Mouse (Mus musculus) MEL (cell line): Measurements from ENCODE around the gene 5730409E04Rik. TPM values are rescaled to one million over a fixed set of nuclear protein-coding genes. Genes with fewer than 3 reads are reported as not detected.

Experiments used
- DNase-seq: peaks from one replicate; pipeline ENCODE4 v3.0.0; 2011; ENCODE audit warnings: low read depth, low spot score
- H3K27ac ChIP-seq: 2 replicates; pipeline ENCODE4 v1.5.1; 2012; ENCODE audit warnings: low read depth, mild to moderate bottlenecking, control low read depth, low read length, moderate library complexity; ENCODE audit not compliant: control insufficient read depth
- H3K27me3 ChIP-seq, 2 experiments: fragments of 150-350 bp in 1 of 2; sonication (generic) in 1 of 2; 2 replicates each; pipeline ENCODE4 v1.6.1; 2012; ENCODE audit warnings: low read length in 2 of 2, mild to moderate bottlenecking in 2 of 2, improper control_type of control experiment in 1 of 2, moderate library complexity in 1 of 2; ENCODE audit not compliant: insufficient read depth in 2 of 2, control insufficient read depth in 1 of 2
- H3K36me3 ChIP-seq, 2 experiments: 2 replicates each; pipeline ENCODE4 v1.6.1; 2012 to 2014; ENCODE audit warnings: low read length in 2 of 2, improper control_type of control experiment in 1 of 2, inconsistent platforms in 1 of 2, mild to moderate bottlenecking in 1 of 2; ENCODE audit not compliant: insufficient read depth in 2 of 2, control insufficient read depth in 1 of 2
- H3K4me1 ChIP-seq, 2 experiments: fragments of 150-350 bp in 1 of 2; sonication (generic) in 1 of 2; 2 replicates each; pipeline ENCODE4 v1.6.1; 2012; ENCODE audit warnings: low read length in 2 of 2, improper control_type of control experiment in 1 of 2, mild to moderate bottlenecking in 1 of 2; ENCODE audit not compliant: insufficient read depth in 2 of 2, control insufficient read depth in 1 of 2
- H3K4me3 ChIP-seq, 2 experiments: fragments of 150-350 bp in 1 of 2; sonication (generic) in 1 of 2; 2 replicates each; pipeline ENCODE4 v1.5.1; 2012; ENCODE audit warnings: low read depth in 2 of 2, low read length in 2 of 2, mild to moderate bottlenecking in 2 of 2, moderate library complexity in 2 of 2, control low read depth in 1 of 2, improper control_type of control experiment in 1 of 2; ENCODE audit not compliant: control insufficient read depth in 1 of 2, insufficient read depth in 1 of 2
- H3K79me2 ChIP-seq: 2 replicates; pipeline ENCODE4 v1.6.1; 2012; ENCODE audit warnings: mild to moderate bottlenecking, low read length, moderate library complexity; ENCODE audit not compliant: control insufficient read depth, poor library complexity, insufficient read depth
- H3K9ac ChIP-seq: 2 replicates; pipeline ENCODE4 v1.6.1; 2012; ENCODE audit warnings: low read depth, mild to moderate bottlenecking, control low read depth, low read length, moderate library complexity; ENCODE audit not compliant: control insufficient read depth, poor library complexity, severe bottlenecking
- H3K9me3 ChIP-seq: fragments of 150-350 bp; sonication (generic); replicated peaks from 2 replicates; pipeline ENCODE4 v1.6.1; 2012; ENCODE audit warnings: mild to moderate bottlenecking, low read length, improper control_type of control experiment, moderate library complexity; ENCODE audit not compliant: insufficient read depth
- E2F4 ChIP-seq: IDR thresholded peaks from 2 replicates; pipeline ENCODE4 v1.6.1; 2011; ENCODE audit warnings: low read depth, low read length, improper control_type of control experiment, borderline replicate concordance
- ELF1 ChIP-seq: IDR thresholded peaks from 2 replicates; pipeline ENCODE4 v1.6.1; 2014; ENCODE audit warnings: low read depth, mild to moderate bottlenecking, inconsistent platforms, low read length, improper control_type of control experiment, moderate library complexity
- GABPA ChIP-seq: IDR thresholded peaks from 2 replicates; pipeline ENCODE4 v1.6.1; 2012; ENCODE audit warnings: low read depth, mild to moderate bottlenecking, inconsistent platforms, low read length, improper control_type of control experiment, moderate library complexity
- MAFK ChIP-seq: IDR thresholded peaks from 2 replicates; pipeline ENCODE4 v1.6.1; 2011; ENCODE audit warnings: low read depth, mild to moderate bottlenecking, low read length, improper control_type of control experiment, borderline replicate concordance
- MAX ChIP-seq: IDR thresholded peaks from 2 replicates; pipeline ENCODE4 v1.6.1; 2011; ENCODE audit warnings: low read length, improper control_type of control experiment
- MAZ ChIP-seq: IDR thresholded peaks from 2 replicates; pipeline ENCODE4 v1.6.1; 2012; ENCODE audit warnings: low read depth, mild to moderate bottlenecking, inconsistent platforms, low read length, improper control_type of control experiment
- NELFE ChIP-seq: IDR thresholded peaks from 2 replicates; pipeline ENCODE4 v1.6.1; 2011; ENCODE audit warnings: low read depth, low read length, improper control_type of control experiment
- POLR2AphosphoS2 ChIP-seq: IDR thresholded peaks from 2 replicates; pipeline ENCODE4 v1.6.1; 2011; ENCODE audit warnings: low read length, improper control_type of control experiment
- POLR2AphosphoS5 ChIP-seq: IDR thresholded peaks from 2 replicates; pipeline ENCODE4 v1.6.1; 2012; ENCODE audit warnings: low read depth, borderline replicate concordance, mild to moderate bottlenecking, inconsistent platforms, low read length, moderate library complexity, mixed read lengths
- RCOR1 ChIP-seq: IDR thresholded peaks from 2 replicates; pipeline ENCODE4 v1.6.1; 2012; ENCODE audit warnings: low read depth, mild to moderate bottlenecking, inconsistent platforms, low read length, improper control_type of control experiment
- SMC3 ChIP-seq: IDR thresholded peaks from 2 replicates; pipeline ENCODE4 v1.6.1; 2011; ENCODE audit warnings: low read depth, low read length, improper control_type of control experiment
- ZMIZ1 ChIP-seq: IDR thresholded peaks from 2 replicates; pipeline ENCODE4 v1.6.1; 2012; ENCODE audit warnings: low read depth, mild to moderate bottlenecking, inconsistent platforms, low read length, improper control_type of control experiment, moderate library complexity
- ZNF384 ChIP-seq: IDR thresholded peaks from 2 replicates; pipeline ENCODE4 v1.6.1; 2012; ENCODE audit warnings: low read depth, mild to moderate bottlenecking, inconsistent platforms, low read length, improper control_type of control experiment
- polyA plus RNA-seq, 2 experiments: library from polyadenylated mRNA; stranded (reverse) in 1 of 2; unstranded in 1 of 2; fragments of >175 nt in 1 of 2; fragments of >200 nt in 1 of 2; gene quantifications; 2 replicates each; pipeline versions ENCODE4 v1.2.1 to v1.2.4; 2012; ENCODE audit warnings: low replicate concordance in 2 of 2, low read depth in 1 of 2; ENCODE audit not compliant: insufficient read length in 2 of 2, insufficient read depth in 1 of 2, missing spikeins in 1 of 2
- total RNA-seq: library from RNA; depleted of rRNA; stranded (reverse); fragments of 300-350 nt; gene quantifications from 2 replicates; pipeline ENCODE4 v1.2.3, GENCODE M21; 2012

Gene 5730409E04Rik
- total and polyA plus RNA-seq, 3 experiments, result not detected

GRCm38 (mm10) chr4:126601597-126602444, 7.8 kb upstream of the 5730409E04Rik start:
- TF ChIP-seq ZNF384 (peak; percentile 50), POLR2AphosphoS2 (no peak)
- Histone ChIP-seq H3K9ac (no peak overlapping the region), H3K79me2 (no peaks in the 10 kb centered on the region), H3K9me3 (no peaks in the 10 kb centered on the region), H3K27ac (no peak overlapping the region), H3K4me1 (no peaks in the 10 kb centered on the region), H3K27me3 (no peaks in the 10 kb centered on the region), H3K36me3 (no peaks in the 10 kb centered on the region), H3K4me3 (no peak overlapping the region)
- DNase-seq, result peak; percentile 18

- TF ChIP-seq MAFK, result no peak
- no peak for TF ChIP-seq NELFE
- TF ChIP-seq POLR2AphosphoS5, result no peak
- TF ChIP-seq MAX, result no peak
- no peak for TF ChIP-seq ZMIZ1
- TF ChIP-seq SMC3, result no peak
- no peak for TF ChIP-seq E2F4
- no peak for TF ChIP-seq MAZ
- TF ChIP-seq GABPA, result no peak
- TF ChIP-seq RCOR1, result no peak
- TF ChIP-seq, all 39 proteins: peak for 0
- no peak for DNase-seq
- Histone ChIP-seq H3K9ac (no peak overlapping the region), H3K79me2 (no peaks in the 10 kb centered on the region), H3K4me3 (no peak overlapping the region), H3K27me3 (no peaks in the 10 kb centered on the region), H3K4me1 (no peaks in the 10 kb centered on the region), H3K9me3 (no peaks in the 10 kb centered on the region), H3K27ac (no peak overlapping the region), H3K36me3 (no peaks in the 10 kb centered on the region)
Measured at GRCm38 (mm10) chr4:126602445-126602762, 7.2 kb upstream of the 5730409E04Rik start.

- H3K27me3 ChIP-seq, result no peaks in the 10 kb centered on the region
- no peaks in the 10 kb centered on the region for H3K79me2 ChIP-seq
- H3K9me3 ChIP-seq, result no peaks in the 10 kb centered on the region
- H3K9ac ChIP-seq, result no peak overlapping the region
- H3K4me1 ChIP-seq, result no peaks in the 10 kb centered on the region
- no peak for DNase-seq
- no peak overlapping the region for H3K4me3 ChIP-seq
- no peak for TF ChIP-seq ELF1
- H3K27ac ChIP-seq, result no peak overlapping the region
- no peaks in the 10 kb centered on the region for H3K36me3 ChIP-seq
Measured at GRCm38 (mm10) chr4:126604141-126604540, 5.5 kb upstream of the 5730409E04Rik start.
